ENCODE assay signal across 16 mouse cellular contexts in the genomic region with DNA sequence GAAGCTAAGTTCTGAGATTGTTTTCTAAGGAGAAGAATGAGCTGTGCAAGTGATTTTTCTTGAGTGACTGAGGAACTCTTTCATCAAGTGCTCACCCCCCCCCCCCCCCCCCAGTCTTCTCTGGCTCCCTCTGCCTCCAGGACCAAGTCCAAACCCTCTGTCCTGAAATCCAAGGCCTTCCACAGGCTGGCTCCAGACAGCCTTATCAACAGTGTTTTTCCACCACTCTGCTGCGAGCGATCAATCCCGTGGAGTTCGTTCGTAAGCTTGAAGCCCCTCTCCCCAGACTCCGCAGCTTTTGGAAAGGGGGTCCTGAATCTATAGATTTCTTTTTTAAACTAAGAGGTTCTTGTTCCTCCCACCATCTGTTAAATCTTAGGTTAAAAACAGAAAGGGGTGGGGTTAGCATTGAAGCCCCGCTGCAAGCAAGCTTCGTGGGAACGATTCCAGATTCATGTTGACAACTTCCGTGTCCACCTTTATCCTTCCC.
DNase-seq lines count a peak whose midpoint lies in the region; ATAC-seq and TF ChIP-seq lines count a peak whose summit lies in the region.
"Had no signal": no experiment of that assay in that cellular context is flagged by ENCODE, and none has a peak within 500 bp of the region (broad histone marks: within the 10 kb centered on the region; RNA-seq: fewer than 3 reads in every experiment).

No protein-coding gene starts in this region.

- peak; percentile 41; the same call in 1 of the 2 replicates for ATAC-seq in lung, embryonic 14.5 days (ENCODE audit: insufficient read depth)
- no peak for ATAC-seq in lung, postnatal 0 days
- no peak for ATAC-seq in heart, embryonic 15.5 days (replicated peaks; ENCODE audit: insufficient number of reproducible peaks, insufficient read depth, low FRiP score, low read depth)
- ATAC-seq: hindbrain, postnatal 0 days; midbrain, embryonic 13.5 days; Patski had no signal

- TF ChIP-seq CTCF in lung, embryonic 14.5 days (IDR thresholded peaks at IDR 0.05; ENCODE audit: low read depth) = no peak
- no peak for TF ChIP-seq CTCF in lung, postnatal 0 days (IDR thresholded peaks at IDR 0.05)

- WGBS in lung, embryonic 14.5 days = 62% methylated on average over 10 of the region's 10 CpGs
- WGBS in lung, postnatal 0 days = 70% methylated on average over 10 of the region's 10 CpGs
- 48% methylated on average over 10 of the region's 10 CpGs for WGBS in heart, embryonic 15.5 days

- no peak overlapping the region for H3K4me2 ChIP-seq in lung, embryonic 14.5 days
- no peak overlapping the region for H3K4me2 ChIP-seq in lung, postnatal 0 days (replicated peaks; ENCODE audit: low read depth, low read length)
- 0 out of 2 replicates have a peak overlapping the region, but pooled peaks have one; percentile 11 for H3K4me2 ChIP-seq in heart, embryonic 15.5 days
- H3K4me2 ChIP-seq: liver, embryonic 11.5 days; midbrain, embryonic 13.5 days had no signal

- no peaks in the 10 kb centered on the region for H3K4me1 ChIP-seq in lung, embryonic 14.5 days (ENCODE audit: insufficient read depth)
- H3K4me1 ChIP-seq in lung, postnatal 0 days (ENCODE audit: insufficient read depth, low read depth, low read length) = no peaks in the 10 kb centered on the region
- H3K4me1 ChIP-seq in heart, embryonic 15.5 days (replicated peaks) = no peaks in the 10 kb centered on the region
- H3K4me1 ChIP-seq: forebrain, embryonic 10.5 days had no signal

- DNase-seq in adrenal gland, postnatal 14 days = peak; percentile 31
- DNase-seq in adrenal gland, postnatal 25 days = no peak
- DNase-seq in lung, embryonic 14.5 days = peak; percentile 5
- DNase-seq in lung, postnatal 0 days (ENCODE audit: low spot score) = no peak
- DNase-seq in adrenal gland, postnatal 36 days = peak; percentile 32 to 40
- no peak for DNase-seq in thymus, postnatal 0 days (ENCODE audit: low spot score)
- no peak for DNase-seq in right cerebral cortex, postnatal 10 days (ENCODE audit: low spot score in 2 of 2)
- DNase-seq: kidney, adult 2 months; kidney, postnatal 25 days; layer of hippocampus, adult 9-11 months had no signal

- no peaks in the 10 kb centered on the region for H3K9me3 ChIP-seq in lung, embryonic 14.5 days (ENCODE audit: low read depth, low read length)
- no peaks in the 10 kb centered on the region for H3K9me3 ChIP-seq in lung, postnatal 0 days (ENCODE audit: low read length)
- H3K9me3 ChIP-seq in heart, embryonic 15.5 days (replicated peaks) = no peaks in the 10 kb centered on the region
- H3K9me3 ChIP-seq: forebrain, embryonic 10.5 days; midbrain, embryonic 13.5 days had no signal

- TF ChIP-seq EP300 in lung, postnatal 0 days (IDR thresholded peaks at IDR 0.05) = no peak

- H3K36me3 ChIP-seq in lung, embryonic 14.5 days (ENCODE audit: insufficient read depth) = no peaks in the 10 kb centered on the region
- no peaks in the 10 kb centered on the region for H3K36me3 ChIP-seq in lung, postnatal 0 days (ENCODE audit: insufficient read depth, low read length)
- no peaks in the 10 kb centered on the region for H3K36me3 ChIP-seq in heart, embryonic 15.5 days
- H3K36me3 ChIP-seq: forebrain, embryonic 10.5 days; midbrain, embryonic 13.5 days had no signal

- H3K9ac ChIP-seq in lung, embryonic 14.5 days = no peak overlapping the region
- no peak overlapping the region for H3K9ac ChIP-seq in lung, postnatal 0 days (replicated peaks; ENCODE audit: low read depth)
- no peak overlapping the region for H3K9ac ChIP-seq in heart, embryonic 15.5 days
- H3K9ac ChIP-seq: midbrain, embryonic 13.5 days had no signal

- no peak overlapping the region for H3K27ac ChIP-seq in lung, embryonic 14.5 days (ENCODE audit: low read depth)
- H3K27ac ChIP-seq in lung, postnatal 0 days (ENCODE audit: low read length) = no peak overlapping the region
- H3K27ac ChIP-seq in heart, embryonic 15.5 days = no peak overlapping the region; the same call in 1 of the 2 replicates
- H3K27ac ChIP-seq: forebrain, embryonic 10.5 days; hindbrain, postnatal 0 days; midbrain, embryonic 13.5 days had no signal

- H3K27me3 ChIP-seq in lung, embryonic 14.5 days (ENCODE audit: insufficient read depth, low read length) = no peaks in the 10 kb centered on the region
- no peaks in the 10 kb centered on the region for H3K27me3 ChIP-seq in lung, postnatal 0 days (replicated peaks; ENCODE audit: insufficient read depth, low read length)
- no peaks in the 10 kb centered on the region for H3K27me3 ChIP-seq in heart, embryonic 15.5 days
- H3K27me3 ChIP-seq: midbrain, embryonic 13.5 days; Patski had no signal

- no peak overlapping the region for H3K4me3 ChIP-seq in lung, embryonic 14.5 days (ENCODE audit: low read depth, low read length)
- no peak overlapping the region for H3K4me3 ChIP-seq in lung, postnatal 0 days (ENCODE audit: low read depth, low read length)
- H3K4me3 ChIP-seq in heart, embryonic 15.5 days = no peak overlapping the region
- H3K4me3 ChIP-seq: forebrain, embryonic 10.5 days; midbrain, embryonic 13.5 days had no signal

Comparison
In these comparisons a context has a peak if more than half of its experiments do, and no peak if none do; other contexts are left out.
1. DNase-seq: peak in adrenal gland, postnatal 14 days (single experiment), lung, embryonic 14.5 days (single experiment) and adrenal gland, postnatal 36 days (2 of 2); none in adrenal gland, postnatal 25 days (single experiment), lung, postnatal 0 days (single experiment), thymus, postnatal 0 days (single experiment) and right cerebral cortex, postnatal 10 days (0 of 2).